Mouse (Mus musculus) ES-Bruce4 (cell line): ENCODE results near the gene Nek9.
A peak's percentile ranks its signal among the peaks of the same experiment; 100 is the strongest.

Source experiments
- CTCF ChIP-seq: IDR thresholded peaks from one replicate; pipeline ENCODE4 v1.8.1; 2011; ENCODE audit warnings: low read depth, low read length
- EP300 ChIP-seq: IDR thresholded peaks from 2 replicates; pipeline ENCODE4 v1.6.1; 2011; ENCODE audit warnings: low read depth, low read length; ENCODE audit not compliant: insufficient read depth

DNA sequence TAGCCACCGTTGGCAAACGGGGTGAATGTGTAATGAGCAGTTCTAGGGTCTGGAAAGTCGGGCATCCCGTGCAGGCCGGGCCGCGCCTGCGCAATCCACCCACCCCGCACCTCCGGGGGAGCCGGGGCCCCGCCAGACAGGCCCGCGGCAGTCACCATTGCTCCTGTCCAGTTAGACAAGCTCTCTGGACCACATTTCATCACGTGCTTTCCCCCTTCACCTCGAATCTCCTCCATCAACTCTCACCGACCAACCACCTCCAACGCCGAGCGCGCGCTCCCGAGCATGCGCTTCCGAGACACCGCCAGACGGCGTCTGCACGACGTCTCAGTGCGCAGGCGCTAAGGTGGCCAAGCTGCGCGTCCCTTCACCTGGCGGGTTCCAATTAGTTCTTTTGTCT lies 68.8 kb downstream of the Nek9 start, which contains the start of gene Mlh3:
- TF ChIP-seq CTCF: no peak
- TF ChIP-seq EP300: peak; percentile 54; the same call in 1 of the 2 replicates
